Mouse (Mus musculus) right cerebral cortex, adult 18-20 months (tissue): ENCODE results near the gene Mindy2.

Source experiments
- DNase-seq: peaks from one replicate; pipeline ENCODE4 v3.0.0; 2022; ENCODE audit warnings: mixed read lengths

Mindy2 gene

GRCm38 (mm10) chr9:70657013-70657967 is at the start of gene Mindy2:
Mindy2 (minus strand) TSS chr9:70657174.
- peak; percentile 99 for DNase-seq

GRCm38 (mm10) chr9:70706444-70706843 is 49.5 kb upstream of the Mindy2 start:
- DNase-seq: no peak

- DNase-seq: no peak
Observed at GRCm38 (mm10) chr9:70703597-70704203, 46.7 kb upstream of the Mindy2 start.

GRCm38 (mm10) chr9:70698090-70698489 is 41.1 kb upstream of the Mindy2 start:
- DNase-seq: no peak

- no peak for DNase-seq
Observed at GRCm38 (mm10) chr9:70695723-70696122, 38.7 kb upstream of the Mindy2 start.

GRCm38 (mm10) chr9:70691772-70692693 is 35.1 kb upstream of the Mindy2 start:
- DNase-seq: no peak

GRCm38 (mm10) chr9:70690579-70690978 is 33.6 kb upstream of the Mindy2 start:
- no peak for DNase-seq

GRCm38 (mm10) chr9:70689926-70690325 is 33.0 kb upstream of the Mindy2 start:
- no peak for DNase-seq

- DNase-seq: no peak
Observed at GRCm38 (mm10) chr9:70688301-70688968, 31.5 kb upstream of the Mindy2 start.

- no peak for DNase-seq
Observed at GRCm38 (mm10) chr9:70682202-70682601, 25.2 kb upstream of the Mindy2 start.

- peak; percentile 32 for DNase-seq
Observed at GRCm38 (mm10) chr9:70679132-70680091, 22.4 kb upstream of the Mindy2 start.

- peak; percentile 98 for DNase-seq
Observed at GRCm38 (mm10) chr9:70678682-70679131, 21.7 kb upstream of the Mindy2 start, which contains the start of gene Adam10. Adam10 (plus strand) TSS chr9:70678997.

- no peak for DNase-seq
Observed at GRCm38 (mm10) chr9:70675961-70676360, 19.0 kb upstream of the Mindy2 start.

GRCm38 (mm10) chr9:70675117-70675516 is 18.1 kb upstream of the Mindy2 start:
- no peak for DNase-seq

- DNase-seq: peak; percentile 27
Observed at GRCm38 (mm10) chr9:70673656-70674055, 16.7 kb upstream of the Mindy2 start.

GRCm38 (mm10) chr9:70671772-70672579 is 15.0 kb upstream of the Mindy2 start:
- DNase-seq: no peak

GRCm38 (mm10) chr9:70671278-70671677 is 14.3 kb upstream of the Mindy2 start:
- DNase-seq: no peak

GRCm38 (mm10) chr9:70670381-70670780 is 13.4 kb upstream of the Mindy2 start:
- no peak for DNase-seq

- DNase-seq: no peak
Observed at GRCm38 (mm10) chr9:70669197-70669596, 12.2 kb upstream of the Mindy2 start.

- DNase-seq: no peak
Observed at GRCm38 (mm10) chr9:70668048-70668447, 11.1 kb upstream of the Mindy2 start.
